Mouse (Mus musculus): ENCODE data around the gene Mpc1. TPM values are rescaled to one million over a fixed set of nuclear protein-coding genes. Genes with fewer than 3 reads are reported as not detected.
A peak's percentile ranks its signal among the peaks of the same experiment; 100 is the strongest.

The Mpc1 gene
- total and polyA plus RNA-seq, 3 experiments: 66.7 to 232 (median 77.4) TPM

GRCm38 (mm10) chr17:8283526-8284253, 986 bp downstream of the Mpc1 start (continued):
- peak; percentile 68; the same call in 1 of the 2 replicates for TF ChIP-seq TBP (conservative IDR thresholded peaks at IDR 0.05; ENCODE audit: low read depth, low read length)
- TF ChIP-seq USF1 (IDR thresholded peaks at IDR 0.05; ENCODE audit: low read depth, low read length): no peak
- TF ChIP-seq CTCF (conservative IDR thresholded peaks at IDR 0.05 in 1 of 2, IDR thresholded peaks at IDR 0.05 in 1 of 2; ENCODE audit: low read depth in 2 of 2, low read length in 2 of 2): peak in 1 of 2 experiments; percentile 21; a peak in 1 of 4 replicates
- TF ChIP-seq KAT2A (IDR thresholded peaks at IDR 0.05; ENCODE audit: insufficient replicate concordance, low read length): no peak
- TF ChIP-seq E2F4 (IDR thresholded peaks at IDR 0.05; ENCODE audit: insufficient replicate concordance, low read depth, low read length): no peak
- TF ChIP-seq SIN3A (IDR thresholded peaks at IDR 0.05; ENCODE audit: low read length): peak; percentile 65; the same call in 1 of the 2 replicates
- TF ChIP-seq GABPA (IDR thresholded peaks at IDR 0.05; ENCODE audit: insufficient replicate concordance, low read depth, low read length): no peak
- no peak for TF ChIP-seq CHD1 (IDR thresholded peaks at IDR 0.05; ENCODE audit: low read depth, low read length)
- TF ChIP-seq PAX5 (IDR thresholded peaks at IDR 0.05; ENCODE audit: low read length): no peak
- TF ChIP-seq IRF4 (IDR thresholded peaks at IDR 0.05; ENCODE audit: low read depth, low read length): peak; percentile 44; the same call in 1 of the 2 replicates
- no peak for TF ChIP-seq MAZ (IDR thresholded peaks at IDR 0.05; ENCODE audit: low read depth, low read length)
- no peak for TF ChIP-seq MYC (IDR thresholded peaks at IDR 0.05; ENCODE audit: low read depth, low read length)
- TF ChIP-seq MAFK (IDR thresholded peaks at IDR 0.05; ENCODE audit: insufficient replicate concordance, low read length): no peak
- no peak for TF ChIP-seq ZNF384 (IDR thresholded peaks at IDR 0.05; ENCODE audit: low read depth, low read length)
- peak; percentile 90; the same call in 1 of the 2 replicates for TF ChIP-seq ZMIZ1 (IDR thresholded peaks at IDR 0.05; ENCODE audit: low read depth, low read length)

- DNase-seq (ENCODE audit: extremely low read depth): no peak
- Histone ChIP-seq H3K9ac (ENCODE audit: insufficient read depth, low read depth) (peak overlapping the region; percentile 30), H3K4me3 (replicated peaks in 1 of 3; ENCODE audit: low read depth in 2 of 3, low read length in 2 of 3, poor library complexity in 1 of 3) (peak overlapping the region; percentile 76 to 92 (median 92)), H3K9me3 (replicated peaks; ENCODE audit: low read length) (no peaks in the 10 kb centered on the region), H3K27me3 (replicated peaks) (no peaks in the 10 kb centered on the region), H3K36me3 (replicated peaks in 1 of 2; ENCODE audit: control insufficient read depth in 1 of 2, insufficient read depth in 1 of 2, low read length in 1 of 2) (peaks cover 0 to 14% of the 10 kb centered on the region in 2 experiments), H3K4me1 (ENCODE audit: control insufficient read depth in 1 of 2, insufficient read depth in 2 of 2) (peaks cover 3 to 34% of the 10 kb centered on the region in 2 experiments; a peak in 3 of 4 replicates), H3K27ac (ENCODE audit: insufficient read depth, low read depth) (no peak overlapping the region), H3K79me2 (replicated peaks; ENCODE audit: control insufficient read depth, extremely low read depth, insufficient read depth, poor library complexity, severe bottlenecking) (no peaks in the 10 kb centered on the region; the same call in 1 of the 2 replicates), H3K4me2 (ENCODE audit: insufficient read depth, low read depth, poor library complexity, severe bottlenecking) (peak overlapping the region; percentile 69)
- dilution Hi-C loops (cut with MboI; ENCODE audit: extremely low pct_ligation_motif_present, extremely low pct_unique_long_range_greater_than_20kb, low sequenced_read_pairs) (no loop called here), in situ Hi-C loops (cut with MboI; ENCODE audit: low pct_ligation_motif_present, low pct_unique_long_range_greater_than_20kb, low sequenced_read_pairs) (loop anchor here (5.0 kb wide), 1 partner anchor 88 kb away; no protein-coding TSS in a partner anchor)
- TF ChIP-seq SIN3A (IDR thresholded peaks at IDR 0.05; ENCODE audit: low read length) (0 out of 2 replicates have a peak, but pooled peaks have one; percentile 4), TBP (conservative IDR thresholded peaks at IDR 0.05; ENCODE audit: low read depth, low read length) (no peak)
Observed at GRCm38 (mm10) chr17:8284254-8284661, 1.6 kb downstream of the Mpc1 start.

DNA sequence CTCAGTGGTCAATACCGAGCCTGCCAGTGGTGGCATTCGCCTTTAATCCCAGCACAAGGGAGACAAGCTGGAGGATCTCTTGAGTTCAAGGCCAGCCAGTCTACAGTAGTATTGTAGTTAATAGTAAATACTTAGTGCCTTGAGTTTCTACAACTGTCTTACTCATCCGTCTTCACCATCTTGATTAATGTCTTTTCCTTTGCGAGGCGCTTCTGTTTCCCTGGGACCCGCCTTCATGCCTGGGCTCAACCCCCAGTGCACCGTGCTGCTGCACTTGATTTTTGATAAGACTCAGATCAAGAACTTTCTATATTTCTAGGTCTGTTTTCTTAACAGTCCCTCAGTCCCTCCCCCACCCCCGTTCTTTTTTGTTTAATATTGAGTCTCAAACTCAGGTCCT, 2.4 kb downstream of the Mpc1 start:
- in situ Hi-C loops (cut with MboI; ENCODE audit: low pct_ligation_motif_present, low pct_unique_long_range_greater_than_20kb, low sequenced_read_pairs): no loop called here
- no peak for TF ChIP-seq MYC (IDR thresholded peaks at IDR 0.05; ENCODE audit: low read depth, low read length)
- TF ChIP-seq USF1 (IDR thresholded peaks at IDR 0.05; ENCODE audit: low read depth, low read length): no peak
- TF ChIP-seq ZMIZ1 (IDR thresholded peaks at IDR 0.05; ENCODE audit: low read depth, low read length): no peak
- no peak for TF ChIP-seq BHLHE40 (IDR thresholded peaks at IDR 0.05; ENCODE audit: low read depth, low read length)
- no peak for TF ChIP-seq RCOR1 (conservative IDR thresholded peaks at IDR 0.05; ENCODE audit: low read depth, low read length)
- TF ChIP-seq NRF1 (IDR thresholded peaks at IDR 0.05; ENCODE audit: low read depth, low read length): no peak
- no peak for TF ChIP-seq HCFC1 (IDR thresholded peaks at IDR 0.05; ENCODE audit: low read depth, low read length)
- no peak for TF ChIP-seq ZNF384 (IDR thresholded peaks at IDR 0.05; ENCODE audit: low read depth, low read length)
- no peak for TF ChIP-seq ZKSCAN1 (IDR thresholded peaks at IDR 0.05; ENCODE audit: borderline replicate concordance, low read depth, low read length)
- no peak for TF ChIP-seq GABPA (IDR thresholded peaks at IDR 0.05; ENCODE audit: insufficient replicate concordance, low read depth, low read length)
- TF ChIP-seq MAZ (IDR thresholded peaks at IDR 0.05; ENCODE audit: low read depth, low read length): no peak
- TF ChIP-seq UBTF (IDR thresholded peaks at IDR 0.05; ENCODE audit: low read depth, low read length): no peak
- no peak for TF ChIP-seq SMC3 (IDR thresholded peaks at IDR 0.05; ENCODE audit: low read depth, low read length)
- no peak for TF ChIP-seq KAT2A (IDR thresholded peaks at IDR 0.05; ENCODE audit: insufficient replicate concordance, low read length)
- H3K79me2 ChIP-seq (replicated peaks; ENCODE audit: control insufficient read depth, extremely low read depth, insufficient read depth, poor library complexity, severe bottlenecking): no peaks in the 10 kb centered on the region; the same call in 1 of the 2 replicates
- H3K36me3 ChIP-seq (replicated peaks in 1 of 2; ENCODE audit: control insufficient read depth in 1 of 2, insufficient read depth in 1 of 2, low read length in 1 of 2): peaks cover 0 to 22% of the 10 kb centered on the region in 2 experiments
- H3K27ac ChIP-seq (ENCODE audit: insufficient read depth, low read depth): no peak overlapping the region
- no peak overlapping the region for H3K9ac ChIP-seq (ENCODE audit: insufficient read depth, low read depth)
- no peaks in the 10 kb centered on the region for H3K27me3 ChIP-seq (replicated peaks)
- peak overlapping the region in 2 of 3 experiments; percentile 76 to 92 for H3K4me3 ChIP-seq (replicated peaks in 1 of 3; ENCODE audit: low read depth in 2 of 3, low read length in 2 of 3, poor library complexity in 1 of 3)
- peak overlapping the region; percentile 69 for H3K4me2 ChIP-seq (ENCODE audit: insufficient read depth, low read depth, poor library complexity, severe bottlenecking)
- dilution Hi-C loops (cut with MboI; ENCODE audit: extremely low pct_ligation_motif_present, extremely low pct_unique_long_range_greater_than_20kb, low sequenced_read_pairs): no loop called here
- DNase-seq (ENCODE audit: extremely low read depth): no peak
- H3K4me1 ChIP-seq (ENCODE audit: control insufficient read depth in 1 of 2, insufficient read depth in 2 of 2): peaks cover 0 to 26% of the 10 kb centered on the region in 2 experiments; a peak in 2 of 4 replicates
- no peaks in the 10 kb centered on the region for H3K9me3 ChIP-seq (replicated peaks; ENCODE audit: low read length)

Data from CH12.LX (cell line).